Mouse (Mus musculus) right cerebral cortex, postnatal 4 days (tissue): ENCODE measurements around the gene Zmiz1.

Experiments used
- DNase-seq: peaks from one replicate; pipeline ENCODE4 v3.0.0-alpha.2; 2022

The Zmiz1 gene

DNA sequence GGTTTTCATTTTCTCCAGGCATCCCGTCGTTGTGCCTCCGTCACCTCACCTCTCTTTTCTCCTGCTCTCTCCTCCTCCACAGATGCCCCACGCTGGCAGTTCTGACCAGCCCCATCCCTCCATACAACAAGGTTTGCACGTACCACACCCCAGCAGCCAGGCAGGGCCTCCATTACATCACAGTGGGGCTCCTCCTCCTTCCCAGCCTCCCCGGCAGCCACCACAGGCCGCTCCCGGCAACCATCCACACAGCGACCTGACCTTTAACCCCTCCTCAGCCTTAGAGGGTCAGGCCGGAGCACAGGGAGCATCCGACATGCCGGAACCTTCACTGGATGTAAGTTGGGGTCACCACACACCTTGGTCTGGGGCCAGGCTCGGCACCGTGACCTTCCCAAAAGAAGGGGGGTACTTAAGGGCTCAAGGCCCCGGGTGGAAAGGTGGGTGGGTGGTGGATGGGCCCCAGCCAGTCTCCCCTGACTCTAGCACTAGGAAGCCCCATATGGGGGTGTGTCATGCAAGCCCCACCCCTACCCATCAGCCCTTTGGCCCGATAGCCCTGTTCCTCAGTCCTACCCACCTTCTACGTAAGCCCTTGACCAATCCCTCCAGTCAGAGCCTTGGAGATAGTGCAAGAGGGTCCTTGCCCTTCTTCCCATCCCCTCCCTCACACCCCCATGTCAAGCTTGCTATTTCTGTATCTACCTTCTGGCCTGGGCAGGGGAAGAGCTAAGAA is 202.4 kb downstream of the Zmiz1 start:
- DNase-seq: no peak

DNA sequence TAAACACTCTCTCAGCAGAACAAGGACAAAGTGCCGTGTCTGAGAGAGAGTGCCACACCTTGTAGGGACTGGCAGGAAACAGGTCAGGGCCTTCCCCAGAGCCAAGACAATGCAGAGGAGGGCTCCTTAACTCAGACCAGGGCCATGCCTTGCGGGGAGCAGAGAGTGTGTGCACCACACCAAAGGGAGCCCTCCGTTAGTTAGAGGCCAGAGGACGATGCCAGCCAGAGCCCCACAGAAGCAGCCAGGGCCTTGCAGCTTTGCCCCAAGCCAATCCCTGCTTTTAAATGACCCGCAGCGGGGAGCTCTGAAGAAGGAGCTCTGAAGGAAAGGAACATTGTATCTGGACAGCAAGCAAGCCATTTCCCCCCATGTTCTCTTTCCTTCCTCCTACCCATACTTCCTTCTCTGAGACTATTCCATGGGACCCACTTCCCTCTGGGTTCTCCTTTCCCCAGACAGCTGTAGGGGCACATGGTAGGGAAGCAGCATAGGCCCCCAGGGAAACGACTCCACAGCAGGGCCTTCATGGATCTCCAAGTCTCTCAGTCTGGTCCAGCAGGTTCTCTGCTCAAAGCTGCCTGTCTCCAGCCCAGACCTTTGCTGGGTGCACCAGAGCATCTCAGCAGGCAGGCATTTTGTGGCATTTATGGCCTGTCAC is 204.8 kb downstream of the Zmiz1 start:
- DNase-seq: no peak

DNA sequence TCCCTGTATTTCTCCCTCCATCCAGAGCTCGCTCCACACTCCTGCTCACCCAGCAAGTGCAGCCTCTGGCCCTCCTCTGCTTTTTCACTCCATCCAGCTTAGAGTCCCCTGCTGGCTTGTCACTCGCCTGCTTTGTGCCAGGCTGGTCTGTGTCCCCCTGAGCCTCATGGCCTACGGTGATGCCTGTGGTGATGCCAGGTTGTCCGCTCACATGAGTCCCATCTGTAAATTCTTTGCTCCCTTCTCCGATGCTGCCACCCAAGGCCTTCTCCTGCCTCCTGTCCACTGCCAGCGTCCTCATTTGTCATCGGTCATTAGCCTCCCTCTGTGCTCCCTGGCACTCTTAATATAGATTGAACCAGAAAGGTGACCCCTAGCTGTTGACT is 205.3 kb downstream of the Zmiz1 start:
- no peak for DNase-seq

DNA sequence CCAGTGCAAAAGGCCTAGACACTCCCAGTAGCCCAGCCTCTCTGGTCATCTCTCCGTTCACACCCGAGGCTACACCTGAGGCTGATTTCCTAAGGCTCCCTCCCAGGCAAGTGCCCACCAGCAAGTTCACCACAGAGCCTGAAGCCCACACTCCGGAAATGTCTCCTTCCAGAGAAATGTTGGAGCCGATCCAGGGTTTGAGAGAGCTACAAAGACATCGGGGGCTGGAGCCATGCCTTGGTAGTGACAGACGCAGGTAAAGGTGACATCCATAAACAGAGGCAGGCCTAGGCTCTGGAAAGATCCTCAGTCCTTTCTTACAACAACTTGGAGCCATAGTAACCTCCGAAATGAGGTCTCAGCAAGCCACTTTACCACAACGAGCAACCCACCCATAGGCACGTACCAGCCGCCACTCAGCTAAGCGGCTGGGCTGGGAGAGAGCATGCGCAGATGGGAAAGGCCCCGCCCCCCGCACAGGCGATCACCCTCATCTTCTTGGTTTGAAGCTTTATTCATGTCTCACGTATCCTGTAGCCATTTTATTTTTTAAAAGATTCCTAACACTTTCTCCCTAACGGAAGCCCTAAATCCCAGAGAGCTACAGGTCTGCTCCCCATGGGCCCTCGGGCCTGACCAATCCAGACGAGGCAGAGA is 206.5 kb downstream of the Zmiz1 start:
- peak; percentile 55 for DNase-seq

DNA sequence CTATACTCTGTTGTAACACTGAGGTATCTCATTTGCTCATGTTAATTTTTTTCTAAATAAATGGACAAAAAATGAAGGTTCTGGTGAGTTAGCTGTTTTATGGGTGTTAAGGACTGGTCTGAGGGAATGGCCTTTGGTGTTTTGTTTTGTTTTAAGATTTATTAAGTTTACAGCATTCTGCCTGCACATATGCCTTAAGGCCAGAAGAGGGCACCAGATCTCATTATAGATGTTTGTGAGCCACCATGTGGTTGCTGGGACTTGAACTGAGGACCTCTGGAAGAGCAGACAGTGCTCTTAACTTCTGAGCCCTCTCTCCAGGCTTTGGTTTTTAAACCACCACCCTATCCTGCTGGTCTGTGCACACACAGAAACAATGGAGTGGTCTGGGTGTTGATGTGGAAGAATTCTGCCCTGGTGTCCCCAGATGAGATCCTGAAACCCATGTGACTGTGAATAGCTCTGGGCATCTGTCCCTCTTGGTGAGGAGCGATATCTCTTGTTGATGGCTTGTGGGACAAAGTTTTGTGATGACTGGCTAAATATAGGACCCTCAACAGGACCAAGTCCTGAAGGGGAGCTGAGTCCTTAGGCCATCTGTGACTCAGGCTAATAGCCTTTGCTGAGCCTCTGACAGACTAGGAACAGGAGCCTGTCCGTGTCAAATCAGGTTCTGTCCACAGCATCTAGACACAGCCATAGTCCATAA is 207.8 kb downstream of the Zmiz1 start:
- no peak for DNase-seq

DNA sequence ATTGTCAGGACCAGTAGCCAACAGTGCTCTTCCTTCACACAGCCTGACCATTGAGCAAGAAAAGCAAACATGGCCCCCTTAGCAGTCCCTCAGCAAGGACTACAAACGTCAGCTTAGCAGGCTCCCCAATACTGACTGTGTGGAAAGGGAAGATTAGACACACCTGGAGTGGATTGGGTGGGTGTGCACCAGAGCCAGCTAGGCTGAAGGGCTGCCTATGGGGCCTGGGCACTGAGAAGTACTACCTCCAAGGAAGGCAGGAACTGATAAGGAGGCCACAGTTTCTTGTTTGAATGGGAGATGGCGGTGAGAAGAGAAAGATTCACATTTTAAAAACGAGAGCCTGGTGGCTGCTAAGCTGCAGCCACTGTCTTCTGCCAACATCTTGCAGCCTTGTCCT is 208.6 kb downstream of the Zmiz1 start:
- no peak for DNase-seq

DNA sequence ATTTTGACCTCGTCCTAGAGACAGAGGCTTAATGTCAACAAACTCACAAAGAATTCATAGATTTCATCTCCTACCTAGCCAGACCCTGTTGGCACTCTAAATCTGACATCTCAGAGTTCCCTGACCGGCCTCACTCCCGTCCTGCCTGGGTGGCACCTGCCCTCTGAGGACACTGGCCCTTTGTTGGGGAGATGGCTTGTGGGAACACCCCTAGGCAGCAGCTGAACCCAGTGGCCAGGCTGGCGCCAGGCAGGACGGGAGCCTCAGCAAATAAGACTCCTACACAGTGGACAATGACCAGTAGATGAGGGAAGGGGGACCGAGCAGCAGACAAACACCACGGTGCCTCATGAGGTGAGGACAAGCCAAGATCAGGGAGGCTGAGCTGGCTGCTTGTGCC is 220.6 kb downstream of the Zmiz1 start:
- DNase-seq: no peak

DNA sequence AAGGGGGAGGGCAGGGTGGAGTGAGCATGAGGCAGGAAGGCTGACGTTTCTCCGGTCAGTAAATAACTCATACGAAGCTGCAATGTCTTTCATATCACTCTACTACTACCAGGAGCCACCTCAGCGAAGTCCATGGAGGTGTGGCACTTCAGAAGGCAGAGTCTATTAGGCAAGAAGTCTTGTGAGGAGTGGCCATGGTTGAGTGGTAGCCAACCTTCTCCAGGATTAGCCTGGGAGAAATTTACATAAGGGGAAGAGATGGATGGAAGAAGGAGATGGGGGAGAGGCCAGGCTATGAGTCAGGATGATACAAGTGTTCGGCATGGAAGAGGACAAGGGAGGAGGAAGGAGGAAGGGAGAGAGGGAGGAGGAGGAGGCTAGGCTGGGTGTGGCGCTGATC is 223.0 kb downstream of the Zmiz1 start:
- no peak for DNase-seq

DNA sequence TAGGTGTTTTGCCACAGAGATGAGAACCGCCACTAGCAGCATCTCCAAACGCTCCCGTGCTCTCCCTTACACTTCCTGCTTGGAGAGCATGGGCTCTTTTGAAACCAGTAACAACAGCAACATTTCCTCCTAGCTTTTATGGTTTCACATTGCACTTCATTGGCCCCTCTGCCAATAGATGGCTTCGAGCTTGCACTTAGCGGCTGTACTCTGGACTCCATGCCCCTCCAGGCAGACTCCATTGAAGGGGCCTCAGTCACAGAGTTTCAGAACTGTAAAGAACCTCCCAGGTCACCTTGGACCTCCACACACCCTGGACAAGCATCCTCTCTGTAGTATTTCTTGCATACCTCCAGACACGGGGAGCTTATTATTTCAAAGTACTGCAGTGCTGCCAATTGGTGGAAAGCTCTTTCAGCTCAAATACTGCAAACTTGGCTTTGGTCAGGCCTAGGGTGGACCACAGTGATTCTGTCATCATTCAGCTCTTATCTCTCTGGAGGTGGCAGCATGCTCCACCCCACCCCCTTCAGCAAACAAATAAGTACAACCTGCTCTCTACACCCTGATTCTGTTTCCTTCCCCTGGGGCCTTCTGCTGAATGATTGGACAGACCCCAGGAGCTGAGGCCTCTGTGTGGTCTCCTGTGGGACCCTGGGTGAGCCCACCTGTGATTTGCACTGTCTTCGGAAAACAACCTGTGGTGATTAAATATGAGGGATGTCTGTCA is 227.4 kb downstream of the Zmiz1 start:
- DNase-seq: no peak

DNA sequence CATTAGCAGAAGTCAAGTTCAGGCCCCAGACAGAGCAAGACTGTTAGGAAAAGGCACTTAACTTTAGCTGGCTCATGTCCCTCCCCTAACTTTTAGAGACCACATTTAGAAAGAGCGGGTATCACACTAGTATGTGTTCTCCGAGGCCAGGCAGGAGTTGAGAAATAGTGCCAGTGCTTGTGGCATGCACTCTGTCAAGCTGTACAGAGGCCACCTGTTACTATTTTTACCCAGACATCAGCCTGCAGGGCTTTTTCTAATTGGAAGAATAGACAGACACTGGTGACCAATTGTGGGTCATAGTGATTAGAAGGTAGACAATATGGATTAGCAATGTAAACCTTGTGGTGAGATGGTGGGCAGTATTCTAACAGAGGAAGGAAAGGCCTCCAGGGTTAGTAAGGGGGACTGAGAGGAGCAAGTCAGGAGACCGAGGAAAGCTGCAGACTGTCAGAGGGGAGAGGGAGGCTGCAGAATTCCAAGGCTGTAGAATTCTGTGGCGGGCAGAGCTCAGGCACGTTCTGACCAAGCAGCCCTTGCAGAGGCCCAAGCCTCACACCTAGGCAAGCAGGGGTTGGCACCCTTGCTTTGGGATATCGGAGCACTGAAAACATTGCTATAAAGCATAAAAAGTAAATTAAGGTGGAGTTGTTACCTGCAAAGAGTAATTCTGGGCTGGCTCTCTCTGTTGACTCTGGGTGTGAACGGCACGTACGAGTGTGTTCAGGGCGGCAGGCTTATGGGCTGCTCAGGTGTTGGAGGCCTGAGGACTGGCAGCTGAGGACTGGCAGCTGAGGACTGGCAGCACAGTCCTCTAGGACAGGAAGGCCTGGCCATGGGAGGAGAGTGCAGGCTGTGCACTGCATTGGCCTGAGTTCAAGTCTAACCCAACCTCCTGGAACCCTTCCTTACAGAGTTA is 228.3 kb downstream of the Zmiz1 start:
- DNase-seq: no peak

DNA sequence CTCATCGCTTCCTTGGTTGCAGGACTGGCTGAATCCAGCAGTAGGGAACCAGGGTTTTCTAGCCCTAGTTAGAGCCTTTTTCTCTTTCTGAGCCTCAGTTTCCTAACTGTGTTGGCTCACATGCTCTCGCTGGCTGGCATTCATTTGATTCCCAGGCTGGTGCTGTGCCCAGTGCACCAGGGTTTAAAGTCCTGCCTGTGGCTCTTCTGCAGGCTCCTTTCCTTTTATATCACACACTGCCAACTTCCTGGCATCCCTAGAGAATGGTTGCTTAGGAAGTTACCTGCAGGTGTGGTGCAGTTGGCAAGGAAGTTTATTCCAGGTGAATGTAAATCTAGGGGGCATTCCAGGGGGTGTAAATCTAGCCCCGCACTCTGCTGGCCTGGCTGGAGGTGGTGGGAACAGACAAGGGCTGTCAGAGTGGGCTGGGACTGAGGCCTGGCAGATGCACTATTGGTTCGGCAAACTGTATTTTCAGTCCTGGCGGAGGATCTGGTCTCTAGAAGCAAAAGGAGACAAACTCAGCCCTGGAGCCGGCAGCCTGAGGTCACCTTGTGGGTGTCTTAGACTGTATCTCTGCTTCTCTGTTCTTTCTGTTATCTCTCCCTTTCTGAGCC is 234.4 kb downstream of the Zmiz1 start:
- no peak for DNase-seq

DNA sequence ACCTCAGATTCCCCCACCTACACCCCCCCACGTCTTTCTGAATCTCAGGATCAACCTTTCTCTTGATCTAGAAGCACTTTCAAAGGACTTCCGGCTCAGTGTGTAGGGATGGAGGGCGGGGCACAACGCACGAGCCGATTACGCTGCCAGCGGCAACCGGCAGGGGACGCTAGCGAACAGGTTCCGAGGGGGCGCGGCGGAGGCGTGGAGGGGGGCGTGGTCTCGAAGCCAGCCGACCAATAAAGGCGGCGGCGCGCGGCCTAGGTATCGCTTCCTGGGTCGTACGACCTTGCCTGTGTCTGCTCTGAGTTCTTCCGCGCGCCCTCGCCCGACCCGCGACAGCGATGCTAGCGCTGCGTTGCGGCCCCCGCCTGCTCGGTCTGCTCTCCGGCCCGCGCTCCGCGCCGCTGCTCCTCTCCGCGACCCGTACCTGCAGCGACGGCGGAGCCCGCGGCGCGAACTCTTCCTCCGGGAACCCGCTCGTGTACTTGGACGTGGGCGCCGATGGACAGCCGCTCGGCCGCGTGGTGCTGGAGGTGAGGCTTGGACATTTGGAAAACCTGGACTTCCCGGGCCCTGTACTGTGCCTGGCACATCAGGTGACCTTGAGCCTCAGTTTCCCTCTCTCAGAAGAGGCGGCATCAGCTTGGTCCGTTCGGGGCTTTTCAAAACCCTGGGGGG is 235.0 kb downstream of the Zmiz1 start, which contains the start of gene Ppif:
Gene Ppif (plus strand): TSS at position 267 of the 681 bp plus-strand sequence.
- DNase-seq: peak; percentile 100

DNA sequence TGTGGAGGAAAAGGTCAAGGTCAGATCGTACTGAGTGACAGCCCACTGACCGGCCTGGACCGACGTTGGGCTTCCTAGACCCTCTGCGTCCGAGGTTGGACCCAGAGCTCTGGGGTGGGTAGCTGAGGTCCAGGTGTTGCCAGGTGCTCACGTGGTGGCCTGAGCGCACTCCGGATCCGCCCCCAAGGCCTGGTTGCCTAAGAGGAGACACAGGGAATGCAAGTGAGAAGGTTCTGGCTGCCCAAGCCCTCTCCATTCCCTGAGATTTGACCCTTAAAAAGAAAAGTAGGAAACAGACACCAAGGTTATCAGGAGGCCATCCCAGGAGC is 235.5 kb downstream of the Zmiz1 start:
- DNase-seq: no peak

DNA sequence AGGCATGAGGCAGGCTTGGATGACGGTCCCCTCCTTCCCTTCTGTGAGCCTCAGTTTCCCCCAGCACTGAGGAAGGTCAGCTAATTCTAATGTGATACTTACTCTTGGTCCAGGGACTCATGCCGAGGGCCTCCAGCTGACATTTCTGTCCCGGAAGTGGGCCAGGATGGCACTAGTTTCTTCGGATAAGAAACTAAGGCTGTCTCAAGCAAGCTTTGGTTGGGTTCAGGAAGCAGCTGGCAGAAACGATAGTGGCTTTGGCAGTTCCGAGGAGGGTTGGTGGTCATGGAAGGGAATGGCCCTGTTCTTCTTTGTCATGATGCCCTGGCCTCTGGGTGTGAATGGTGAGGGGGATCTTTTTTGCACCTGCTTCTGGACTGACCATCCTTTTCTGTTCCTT is 236.1 kb downstream of the Zmiz1 start:
- DNase-seq: no peak

DNA sequence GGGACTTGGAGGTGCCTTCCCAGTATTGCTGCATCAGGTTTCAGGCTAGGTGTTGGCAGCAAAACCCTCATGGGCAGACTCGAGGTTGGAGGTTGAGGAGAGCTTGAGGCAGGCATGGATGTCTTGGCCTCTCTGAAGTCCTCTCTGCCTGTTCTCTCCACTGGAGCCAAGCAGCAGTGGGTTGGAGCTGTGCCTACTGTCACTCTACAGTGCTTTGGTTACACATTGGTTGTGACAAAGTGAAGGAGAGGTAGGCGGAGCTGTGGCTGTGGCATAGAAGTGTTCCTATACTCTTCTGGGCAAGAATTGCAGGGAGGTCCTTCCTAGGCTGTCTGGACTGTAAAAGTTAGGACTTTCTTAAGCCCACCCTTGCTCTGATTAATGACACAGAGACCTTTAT is 237.4 kb downstream of the Zmiz1 start:
- DNase-seq: no peak

DNA sequence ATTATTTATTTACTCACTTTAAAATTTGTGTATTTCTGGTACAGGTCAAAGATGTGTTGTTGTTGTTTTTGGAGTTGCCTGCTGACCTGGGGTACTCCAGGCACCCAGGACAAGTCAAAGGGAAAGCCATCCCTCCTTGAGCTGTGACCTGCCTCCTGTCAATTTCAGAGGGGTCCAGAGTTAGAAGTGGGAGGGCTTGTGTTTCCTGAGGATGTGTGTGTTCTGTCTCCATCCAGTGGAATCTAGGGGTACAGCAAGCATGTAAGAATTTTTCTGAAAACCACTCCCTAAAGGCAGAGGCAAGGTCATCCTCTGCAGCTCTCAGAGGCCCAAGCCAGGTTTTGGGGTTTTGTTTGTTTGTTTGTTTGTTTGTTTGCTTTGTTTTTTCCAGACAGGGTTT is 243.0 kb downstream of the Zmiz1 start:
- no peak for DNase-seq

DNA sequence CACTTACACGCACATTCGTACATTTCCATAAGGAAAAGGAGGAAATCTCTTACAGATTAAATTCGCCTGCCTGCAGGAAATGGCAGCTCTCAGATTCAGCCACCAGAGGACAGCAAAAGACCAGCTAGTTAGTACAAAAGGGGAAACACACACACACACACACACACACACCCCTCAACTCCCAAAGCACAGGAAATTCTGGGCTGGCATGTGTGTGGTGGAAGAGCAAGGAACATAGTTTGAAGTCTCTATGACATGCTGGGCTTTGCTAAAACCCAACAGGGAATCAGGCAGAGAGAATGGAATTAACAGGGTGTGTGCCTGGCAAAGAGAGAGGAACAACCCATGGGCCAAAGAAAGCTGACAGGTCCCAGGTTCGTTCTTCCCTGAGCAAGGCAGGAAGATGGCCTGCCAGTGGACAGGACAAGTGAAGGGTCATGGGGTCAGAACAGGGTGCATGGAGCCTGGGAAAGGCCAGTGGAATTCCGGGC is 248.8 kb downstream of the Zmiz1 start:
- DNase-seq: peak; percentile 73

DNA sequence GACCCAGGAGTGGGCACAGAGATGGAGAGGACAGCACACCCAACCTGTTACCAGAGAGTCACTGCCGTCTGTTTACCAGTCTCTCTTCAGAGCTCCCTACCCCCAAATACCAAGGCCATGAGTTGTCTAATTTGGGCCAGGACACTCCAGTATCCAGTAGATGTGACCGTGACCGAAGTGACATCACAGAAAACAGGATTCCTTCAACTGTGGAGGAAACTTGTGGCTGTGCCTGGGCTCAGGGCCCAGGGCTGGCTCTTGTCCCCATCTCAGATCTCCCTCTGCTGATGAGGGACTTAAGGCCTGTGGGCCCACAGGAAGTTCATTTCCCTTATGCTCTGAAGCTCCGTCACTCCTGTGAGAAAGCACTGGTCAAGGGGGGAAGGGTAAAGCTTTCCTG is 249.5 kb downstream of the Zmiz1 start:
- DNase-seq: no peak

DNA sequence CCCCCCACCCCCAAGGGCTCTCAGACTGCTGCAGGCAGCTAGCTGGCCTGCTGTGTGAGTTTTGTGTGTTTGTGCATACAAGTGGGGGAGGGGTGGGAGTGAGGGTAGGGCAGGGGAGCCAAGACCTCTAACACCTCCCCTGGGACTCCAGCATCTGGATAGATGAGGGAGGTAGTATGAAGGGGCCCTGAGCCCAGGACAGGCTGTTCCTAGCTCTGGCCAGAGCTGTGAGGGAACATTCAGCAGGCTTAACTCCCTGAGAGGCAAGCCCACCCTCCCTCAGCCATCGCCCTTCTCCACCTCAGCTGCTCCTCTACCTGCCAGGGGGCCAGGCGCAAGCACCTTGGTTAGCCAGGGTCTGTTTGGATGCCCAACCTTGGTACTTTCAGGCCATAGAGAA is 249.9 kb downstream of the Zmiz1 start:
- no peak for DNase-seq

DNA sequence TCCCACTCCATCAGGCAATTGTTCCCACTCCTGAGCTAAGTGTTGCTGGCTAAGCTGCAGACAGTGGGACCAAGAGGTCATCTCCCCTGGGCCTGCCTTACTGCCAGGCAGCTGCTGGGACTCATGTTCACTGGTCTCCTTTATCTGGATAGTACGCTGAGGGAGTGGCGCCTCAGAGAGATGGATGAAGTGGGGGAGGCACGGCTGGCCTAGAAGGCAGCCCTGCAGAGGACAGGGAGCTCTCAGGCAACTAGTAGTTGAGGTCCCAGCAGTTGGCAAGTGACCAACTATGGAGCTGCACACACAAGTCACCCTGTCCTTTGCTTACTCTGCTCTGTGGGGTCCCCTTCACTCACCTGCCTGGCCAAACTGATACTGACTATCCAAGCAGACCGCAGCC is 251.1 kb downstream of the Zmiz1 start:
- no peak for DNase-seq

DNA sequence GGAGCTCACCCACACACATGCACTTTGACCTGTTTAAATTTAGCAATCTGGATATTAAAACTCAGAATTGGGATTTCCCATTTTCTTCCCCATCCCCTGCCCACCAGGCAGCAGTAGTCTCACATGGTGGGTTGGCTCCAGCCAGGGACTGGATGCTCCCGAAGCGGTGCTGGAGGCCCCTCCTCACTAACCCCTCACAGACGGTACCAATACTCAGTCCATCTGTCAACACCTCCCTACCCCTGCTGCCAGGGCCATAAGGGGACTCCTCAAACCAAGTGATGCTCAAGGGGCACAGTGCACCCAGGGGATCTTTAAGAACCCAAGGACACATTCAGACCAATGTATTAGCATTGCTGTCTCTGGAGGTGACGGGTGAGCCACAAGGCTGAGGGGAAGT is 251.7 kb downstream of the Zmiz1 start:
- no peak for DNase-seq
